Mouse (Mus musculus) hindbrain, embryonic 11.5 days (tissue): ENCODE measurements around the gene Nos3. TPM values are rescaled to one million over a fixed set of nuclear protein-coding genes. Genes with fewer than 3 reads are reported as not detected.

Experiments used
- ATAC-seq: fragments of 200-750 bp; cut with Nextera tagmentation; 2 replicates; pipeline ENCODE4 v1.8.0; 2017; ENCODE audit warnings: mild to moderate bottlenecking, moderate TSS enrichment, moderate library complexity; ENCODE audit not compliant: low FRiP score
- DNase-seq: peaks from one replicate; pipeline ENCODE4 v3.0.0-alpha.2; 2015; ENCODE audit warnings: low spot score
- H3K27ac ChIP-seq: fragments of 300-500 bp; sonication (generic); 2 replicates; pipeline ENCODE4 v1.5.1; 2014; ENCODE audit warnings: mild to moderate bottlenecking, low read depth, low read length
- H3K27me3 ChIP-seq: fragments of 300-500 bp; sonication (generic); 2 replicates; pipeline ENCODE4 v1.6.1; 2014; ENCODE audit warnings: mild to moderate bottlenecking, low read length, moderate library complexity, mixed read lengths; ENCODE audit not compliant: control insufficient read depth, insufficient read depth
- H3K36me3 ChIP-seq: fragments of 300-500 bp; sonication (generic); 2 replicates; pipeline ENCODE4 v1.6.1; 2014; ENCODE audit warnings: mild to moderate bottlenecking, low read length, moderate library complexity, mixed read lengths; ENCODE audit not compliant: control insufficient read depth, insufficient read depth
- H3K4me1 ChIP-seq: fragments of 300-500 bp; sonication (generic); replicated peaks from 2 replicates; pipeline ENCODE4 v1.6.1; 2014; ENCODE audit warnings: low read length, mixed read lengths; ENCODE audit not compliant: control insufficient read depth, insufficient read depth
- H3K4me2 ChIP-seq: fragments of 300-500 bp; sonication (generic); replicated peaks from 2 replicates; pipeline ENCODE4 v1.6.1; 2014; ENCODE audit warnings: mild to moderate bottlenecking, low read depth, low read length
- H3K4me3 ChIP-seq: fragments of 300-500 bp; sonication (generic); 2 replicates; pipeline ENCODE4 v1.5.1; 2014; ENCODE audit warnings: low read depth, low read length
- H3K9ac ChIP-seq: fragments of 300-500 bp; sonication (generic); 2 replicates; pipeline ENCODE4 v1.6.1; 2014; ENCODE audit warnings: low read depth, low read length
- H3K9me3 ChIP-seq: fragments of 300-500 bp; sonication (generic); 2 replicates; pipeline ENCODE4 v1.6.1; 2016; ENCODE audit warnings: low read length; ENCODE audit not compliant: control insufficient read depth
- WGBS: fragments of 180-500 bp; shearing (Covaris S2); extraction: QIAGEN DNeasy Blood & Tissue Kit; methylation state at CpG from one replicate; pipeline ENCODE4 v1.1.7; 2014; 5-methylcytosine and 5-hydroxymethylcytosine counted together
- polyA plus RNA-seq: library from polyadenylated mRNA; unstranded; fragments of >200 nt; fragmentation: Nextera tagmentation; extraction: Ambion mirVana; gene quantifications from 2 replicates; pipeline ENCODE4 v1.2.1, GENCODE M21; 2014

The Nos3 gene
- polyA plus RNA-seq, 1 experiment from 2014 or later = 4.5 TPM

- Histone ChIP-seq H3K36me3 (0 out of 2 replicates have a peak, but pooled peaks cover 2% of the 10 kb centered on the region), H3K4me3 (peak within 1 kb of the TSS; percentile 53), H3K9ac (peak within 1 kb of the TSS; percentile 69), H3K27me3 (0 out of 2 replicates have a peak, but pooled peaks cover 4% of the 10 kb centered on the region), H3K4me2 (peak within 1 kb of the TSS; percentile 89), H3K27ac (peak within 1 kb of the TSS; percentile 88), H3K9me3 (no peaks in the 10 kb centered on the region), H3K4me1 (peaks cover 14% of the 10 kb centered on the region)
- ATAC-seq (peak; percentile 94), DNase-seq (peak; percentile 99)
- under 1% methylated on average over 46 of the region's 46 CpGs for WGBS
Observed at GRCm38 (mm10) chr5:24423129-24424003, 58.8 kb downstream of the Nos3 start, which contains the start of the genes Cdk5 and Slc4a2. Gene Cdk5, minus strand, starts transcription at chr5:24423530. Gene Slc4a2, plus strand, starts transcription at chr5:24423837.

GRCm38 (mm10) chr5:24424004-24424781 is 59.6 kb downstream of the Nos3 start:
- H3K27me3 ChIP-seq = 0 out of 2 replicates have a peak, but pooled peaks cover 4% of the 10 kb centered on the region
- 0 out of 2 replicates have a peak, but pooled peaks cover 2% of the 10 kb centered on the region for H3K36me3 ChIP-seq
- 15% methylated on average over 21 of the region's 21 CpGs for WGBS
- peak overlapping the region; percentile 89 for H3K4me2 ChIP-seq
- H3K9ac ChIP-seq = peak overlapping the region; percentile 69
- DNase-seq (peak; percentile 39), ATAC-seq (peak; percentile 17)
- H3K4me3 ChIP-seq = peak overlapping the region; percentile 53
- H3K4me1 ChIP-seq = peaks cover 17% of the 10 kb centered on the region
- no peaks in the 10 kb centered on the region for H3K9me3 ChIP-seq
- peak overlapping the region; percentile 88 for H3K27ac ChIP-seq

DNA sequence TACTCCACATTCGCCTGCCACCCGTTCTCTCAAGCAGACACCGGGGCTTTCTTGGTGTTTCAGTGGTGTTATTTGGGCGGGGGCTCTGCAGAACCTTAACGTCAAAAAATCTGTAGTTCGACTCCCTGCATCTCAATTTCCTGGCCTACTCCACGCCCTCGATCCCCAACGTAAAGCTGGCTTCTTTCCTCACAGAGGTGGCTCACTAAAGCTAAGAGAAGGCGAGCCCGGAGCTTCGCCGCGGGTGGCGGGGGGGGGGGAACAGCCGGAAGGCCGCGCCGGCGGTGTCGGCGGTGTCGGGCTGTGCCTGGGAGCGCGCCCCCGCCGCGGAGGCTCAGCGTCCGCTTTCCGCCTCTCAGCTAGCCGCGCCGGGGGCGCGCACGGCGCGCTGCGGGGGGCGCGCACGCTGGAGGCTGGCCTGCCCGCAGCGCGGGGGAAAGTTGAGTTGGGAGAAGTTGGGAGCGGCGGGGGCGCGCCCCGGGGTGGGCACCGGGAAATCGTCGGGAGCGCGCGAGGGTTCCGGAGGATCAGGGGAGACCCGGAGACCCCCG is 60.3 kb downstream of the Nos3 start:
- H3K4me2 ChIP-seq = peak overlapping the region; percentile 89
- H3K27me3 ChIP-seq = 0 out of 2 replicates have a peak, but pooled peaks cover 4% of the 10 kb centered on the region
- WGBS = 1% methylated on average over 49 of the region's 60 CpGs
- ATAC-seq (no peak), DNase-seq (peak; percentile 94)
- H3K4me3 ChIP-seq = peak overlapping the region; percentile 53
- H3K4me1 ChIP-seq = peaks cover 17% of the 10 kb centered on the region
- no peaks in the 10 kb centered on the region for H3K9me3 ChIP-seq
- H3K9ac ChIP-seq = peak overlapping the region; percentile 66
- H3K27ac ChIP-seq = peak overlapping the region; percentile 4
- H3K36me3 ChIP-seq = peaks cover 1% of the 10 kb centered on the region; the same call in 1 of the 2 replicates

DNA sequence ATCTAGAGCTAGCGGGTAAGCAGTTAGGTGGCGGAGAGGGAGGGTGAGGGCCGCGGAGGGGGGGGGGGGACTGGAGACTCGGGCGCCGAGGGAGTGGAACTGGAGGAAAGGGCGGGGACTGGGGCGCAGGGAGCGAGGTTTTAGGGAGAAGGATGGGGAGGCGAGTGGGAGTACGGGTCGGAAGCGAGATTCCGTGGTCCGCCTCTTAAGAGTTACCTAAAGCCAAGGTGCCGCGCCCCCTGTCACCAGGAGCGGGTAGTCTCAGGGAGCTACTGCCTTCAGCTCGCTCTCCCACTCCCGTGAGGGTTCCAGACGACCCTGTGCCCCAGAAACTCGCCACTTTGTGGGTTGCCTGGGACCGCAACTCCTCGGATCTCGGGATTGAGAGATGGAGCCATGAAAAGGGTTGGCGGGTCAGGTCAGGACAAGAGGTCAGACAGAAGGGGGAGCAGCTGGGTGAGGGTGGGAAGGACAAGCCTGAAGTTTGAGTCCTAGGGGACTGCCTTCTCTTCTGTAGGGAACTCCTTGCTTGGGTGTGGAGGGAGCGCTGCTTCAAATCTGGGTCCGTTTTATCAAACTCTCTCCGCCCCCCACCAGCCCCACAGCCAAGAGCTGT is 60.9 kb downstream of the Nos3 start:
- no peaks in the 10 kb centered on the region for H3K9me3 ChIP-seq
- peaks cover 3% of the 10 kb centered on the region; the same call in 1 of the 2 replicates for H3K36me3 ChIP-seq
- 0% methylated on average over 25 of the region's 30 CpGs for WGBS
- peak; percentile 68 for DNase-seq
- 0 out of 2 replicates have a peak, but pooled peaks cover 4% of the 10 kb centered on the region for H3K27me3 ChIP-seq
- H3K4me3 ChIP-seq = peak overlapping the region; percentile 53
- peak overlapping the region; percentile 66 for H3K9ac ChIP-seq
- peak overlapping the region; percentile 89 for H3K4me2 ChIP-seq
- H3K4me1 ChIP-seq = peaks cover 17% of the 10 kb centered on the region
- no peak for ATAC-seq
- peak overlapping the region; percentile 4; the same call in 1 of the 2 replicates for H3K27ac ChIP-seq

- no peak for ATAC-seq
- WGBS = 2% methylated on average over 10 of the region's 10 CpGs
Observed at GRCm38 (mm10) chr5:24426037-24426432, 61.4 kb downstream of the Nos3 start.

GRCm38 (mm10) chr5:24426556-24427284 is 62.1 kb downstream of the Nos3 start:
- ATAC-seq (no peak), DNase-seq (no peak)
- 8% methylated on average over 9 of the region's 9 CpGs for WGBS
- Histone ChIP-seq H3K36me3 (peaks cover 7% of the 10 kb centered on the region; the same call in 1 of the 2 replicates), H3K9ac (no peak overlapping the region), H3K4me3 (no peak overlapping the region; the same call in 1 of the 2 replicates), H3K27me3 (0 out of 2 replicates have a peak, but pooled peaks cover 4% of the 10 kb centered on the region), H3K27ac (no peak overlapping the region), H3K4me1 (peaks cover 17% of the 10 kb centered on the region), H3K9me3 (no peaks in the 10 kb centered on the region), H3K4me2 (peak overlapping the region; percentile 89; the same call in 1 of the 2 replicates)

More at GRCm38 (mm10) chr5:24426037-24426432, 61.4 kb downstream of the Nos3 start:
- Histone ChIP-seq H3K4me2 (peak overlapping the region; percentile 89), H3K9me3 (no peaks in the 10 kb centered on the region), H3K36me3 (peaks cover 6% of the 10 kb centered on the region; the same call in 1 of the 2 replicates), H3K9ac (peak overlapping the region; percentile 66; the same call in 1 of the 2 replicates), H3K27ac (0 out of 2 replicates have a peak overlapping the region, but pooled peaks have one; percentile 4), H3K27me3 (0 out of 2 replicates have a peak, but pooled peaks cover 4% of the 10 kb centered on the region), H3K4me3 (peak overlapping the region; percentile 53), H3K4me1 (peaks cover 17% of the 10 kb centered on the region)
- DNase-seq = no peak

GRCm38 (mm10) chr5:24427285-24427633 is 62.6 kb downstream of the Nos3 start:
- H3K27me3 ChIP-seq = 0 out of 2 replicates have a peak, but pooled peaks cover 4% of the 10 kb centered on the region
- no peaks in the 10 kb centered on the region for H3K9me3 ChIP-seq
- H3K4me1 ChIP-seq = peaks cover 17% of the 10 kb centered on the region
- no peak for DNase-seq
- H3K27ac ChIP-seq = no peak overlapping the region
- H3K9ac ChIP-seq = no peak overlapping the region
- peaks cover 7% of the 10 kb centered on the region; the same call in 1 of the 2 replicates for H3K36me3 ChIP-seq
- whole genome bisulfite sequencing = 11% methylated on average over 12 of the region's 12 CpGs
- no peak overlapping the region for H3K4me3 ChIP-seq
- H3K4me2 ChIP-seq = no peak overlapping the region
- no peak for ATAC-seq
